Comparison of ENCODE assay signal across 8 mouse cellular contexts in the genomic region with DNA sequence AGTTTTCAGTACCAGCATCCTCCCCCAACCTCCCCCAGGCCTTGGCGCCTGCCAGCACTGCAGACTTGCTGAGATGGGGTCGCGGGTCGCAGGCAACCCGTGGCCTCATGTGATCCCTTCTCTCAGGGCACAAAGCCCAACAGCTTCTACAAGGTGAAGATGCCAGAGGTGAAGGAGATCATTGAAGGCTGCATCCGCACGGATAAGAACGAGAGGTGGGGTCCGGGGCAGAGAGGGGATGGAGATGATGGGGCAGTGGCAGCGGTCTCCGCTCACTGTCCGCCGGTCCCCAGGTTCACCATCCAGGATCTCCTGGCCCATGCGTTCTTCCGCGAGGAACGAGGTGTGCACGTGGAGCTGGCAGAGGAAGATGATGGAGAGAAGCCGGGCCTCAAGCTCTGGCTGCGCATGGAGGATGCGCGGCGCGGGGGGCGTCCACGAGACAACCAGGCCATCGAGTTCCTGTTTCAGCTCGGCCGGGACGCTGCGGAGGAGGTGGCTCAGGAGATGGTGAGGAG. TPM values are rescaled to one million over a fixed set of nuclear protein-coding genes. Genes with fewer than 3 reads are reported as not detected.
DNase-seq lines count a peak whose midpoint lies in the region; ATAC-seq and TF ChIP-seq lines count a peak whose summit lies in the region.
"Had no signal": no experiment of that assay in that cellular context is flagged by ENCODE, and none has a peak within 500 bp of the region (broad histone marks: within the 10 kb centered on the region; RNA-seq: fewer than 3 reads in every experiment).

No protein-coding gene starts in this region.

- WGBS in forebrain, postnatal 0 days, result 3% methylated on average over 31 of the region's 31 CpGs

- no peak for ATAC-seq in forebrain, postnatal 0 days
- peak; percentile 27; the same call in 1 of the 2 replicates for ATAC-seq in megakaryocyte progenitor cell, adult 5-6 weeks (replicated peaks; ENCODE audit: poor library complexity)

- H3K27ac ChIP-seq in testis, adult 2 months (ENCODE audit: control insufficient read depth, insufficient read depth, low read depth, low read length), result no peak overlapping the region
- H3K27ac ChIP-seq in forebrain, postnatal 0 days (ENCODE audit: low read depth, low read length), result no peak overlapping the region
- H3K27ac ChIP-seq: liver, embryonic 14.5 days had no signal

- H3K4me1 ChIP-seq in testis, adult 2 months (ENCODE audit: control insufficient read depth, insufficient read depth, low read length), result peaks cover 30% of the 10 kb centered on the region
- H3K4me1 ChIP-seq in forebrain, postnatal 0 days (ENCODE audit: insufficient read depth), result peaks cover 9% of the 10 kb centered on the region; the same call in 1 of the 2 replicates

- no peaks in the 10 kb centered on the region for H3K36me3 ChIP-seq in testis, adult 2 months (ENCODE audit: control insufficient read depth, insufficient read depth, low read length)
- no peaks in the 10 kb centered on the region for H3K36me3 ChIP-seq in forebrain, postnatal 0 days (ENCODE audit: insufficient read depth)

- H3K9me3 ChIP-seq in forebrain, postnatal 0 days (ENCODE audit: low read length), result no peaks in the 10 kb centered on the region

- TF ChIP-seq POLR2A in testis, adult 2 months (IDR thresholded peaks at IDR 0.05; ENCODE audit: control insufficient read depth, low read depth, low read length), result no peak

- no peak for DNase-seq in testis, postnatal 14 days (ENCODE audit: low spot score)
- DNase-seq in forebrain, postnatal 0 days, result peak; percentile 49
- no peak for DNase-seq in left cerebral cortex, adult 8-10 months (ENCODE audit: low spot score in 2 of 2)
- no peak for DNase-seq in thymus, postnatal 36 days
- no peak for DNase-seq in layer of hippocampus, postnatal 36 days

- peak overlapping the region; percentile 58 for H3K4me2 ChIP-seq in forebrain, postnatal 0 days (ENCODE audit: low read depth)

- peaks cover 2% of the 10 kb centered on the region; the same call in 1 of the 2 replicates for H3K27me3 ChIP-seq in testis, adult 2 months (ENCODE audit: control insufficient read depth, insufficient read depth, low read length)
- H3K27me3 ChIP-seq in forebrain, postnatal 0 days (ENCODE audit: insufficient read depth, low read length), result peaks cover 38% of the 10 kb centered on the region

- H3K9ac ChIP-seq in forebrain, postnatal 0 days, result peak overlapping the region; percentile 36
- H3K9ac ChIP-seq: liver, embryonic 14.5 days had no signal

- TF ChIP-seq CTCF in testis, adult 2 months (IDR thresholded peaks at IDR 0.05; ENCODE audit: control insufficient read depth, insufficient read depth, insufficient replicate concordance, low read depth, low read length), result no peak
- no peak for TF ChIP-seq CTCF in forebrain, postnatal 0 days (IDR thresholded peaks at IDR 0.05; ENCODE audit: low read depth)

- H3K4me3 ChIP-seq in testis, adult 2 months (ENCODE audit: control insufficient read depth, low read depth, low read length), result peak overlapping the region; percentile 68
- H3K4me3 ChIP-seq in forebrain, postnatal 0 days (ENCODE audit: low read depth, low read length), result peak overlapping the region; percentile 29

RNA-seq across cellular contexts. Expression of gene Wnk4, which starts 4.6 kb away (rescaled TPM):
- 10.8 and 12.3 TPM in 2 replicates for polyA plus RNA-seq in testis, adult 2 months (2012; rRNA removed)
- total RNA-seq in forebrain, postnatal 0 days (2014; rRNA removed), result 3.2 and 5.4 TPM in 2 replicates
- 7.8 and 9.1 TPM in 2 replicates for polyA plus RNA-seq in forebrain, postnatal 0 days (2015; fragmentation: Nextera tagmentation; extraction: Ambion mirVana)
- total RNA-seq in megakaryocyte progenitor cell, adult 5-6 weeks (2015), result not detected in 2 replicates
- not detected in 2 replicates for total RNA-seq in megakaryocyte progenitor cell, adult 5-6 weeks (2017)
- total RNA-seq in left cerebral cortex, adult 8-10 months (2022), result 10 to 100 TPM; 11.1 to 12.2 (median 11.6) TPM
- 1 to 10 TPM; 6.4 to 8.3 TPM for total RNA-seq in layer of hippocampus, postnatal 36 days (2021)

RNA-seq across cellular contexts. Expression of gene Vps25, which starts 11.5 kb away (rescaled TPM):
- 26.1 and 26.2 TPM in 2 replicates for polyA plus RNA-seq in testis, adult 2 months (2012; rRNA removed)
- 71.7 and 75.8 TPM in 2 replicates for total RNA-seq in forebrain, postnatal 0 days (2014; rRNA removed)
- polyA plus RNA-seq in forebrain, postnatal 0 days (2015; fragmentation: Nextera tagmentation; extraction: Ambion mirVana), result 135 and 138 TPM in 2 replicates
- 261 and 263 TPM in 2 replicates for total RNA-seq in megakaryocyte progenitor cell, adult 5-6 weeks (2015)
- 70.4 and 86.9 TPM in 2 replicates for total RNA-seq in megakaryocyte progenitor cell, adult 5-6 weeks (2017)
- 10 to 100 TPM; 56.7 to 70.0 (median 65.8) TPM for total RNA-seq in left cerebral cortex, adult 8-10 months (2022)
- 10 to 100 TPM; 63.0 to 66.0 TPM for total RNA-seq in layer of hippocampus, postnatal 36 days (2021)

RNA-seq across cellular contexts. Expression of gene Cntd1, which starts 13.8 kb away (rescaled TPM):
- polyA plus RNA-seq in testis, adult 2 months (2012; rRNA removed), result 37.1 and 54.6 TPM in 2 replicates
- 0.10 and 0.15 TPM in 2 replicates for total RNA-seq in forebrain, postnatal 0 days (2014; rRNA removed)
- polyA plus RNA-seq in forebrain, postnatal 0 days (2015; fragmentation: Nextera tagmentation; extraction: Ambion mirVana), result 0.36 and 0.61 TPM in 2 replicates
- total RNA-seq in megakaryocyte progenitor cell, adult 5-6 weeks (2015), result 1.1 and 2.0 TPM in 2 replicates
- 1.2 and 1.3 TPM in 2 replicates for total RNA-seq in megakaryocyte progenitor cell, adult 5-6 weeks (2017)
- total RNA-seq in left cerebral cortex, adult 8-10 months (2022), result under 1 TPM; 0.25 to 0.55 (median 0.35) TPM
- under 1 TPM; 0.58 to 0.67 TPM for total RNA-seq in layer of hippocampus, postnatal 36 days (2021)

RNA-seq across cellular contexts. Expression of gene Coa3, which starts 13.9 kb away (rescaled TPM):
- 46.6 and 62.4 TPM in 2 replicates for polyA plus RNA-seq in testis, adult 2 months (2012; rRNA removed)
- total RNA-seq in forebrain, postnatal 0 days (2014; rRNA removed), result 110 and 140 TPM in 2 replicates
- polyA plus RNA-seq in forebrain, postnatal 0 days (2015; fragmentation: Nextera tagmentation; extraction: Ambion mirVana), result 208 and 233 TPM in 2 replicates
- 74.0 and 91.0 TPM in 2 replicates for total RNA-seq in megakaryocyte progenitor cell, adult 5-6 weeks (2015)
- total RNA-seq in megakaryocyte progenitor cell, adult 5-6 weeks (2017), result 43.7 and 47.8 TPM in 2 replicates
- total RNA-seq in left cerebral cortex, adult 8-10 months (2022), result 100 to 1,000 TPM in 2 of 4 experiments, 10 to 100 TPM in 2; 95.8 to 105 (median 101) TPM
- 100 to 1,000 TPM in 1 of 2 experiments, 10 to 100 TPM in 1; 96.7 to 113 TPM for total RNA-seq in layer of hippocampus, postnatal 36 days (2021)

RNA-seq across cellular contexts. Expression of gene Ramp2, which starts 19.2 kb away (rescaled TPM):
- 5.6 and 5.8 TPM in 2 replicates for polyA plus RNA-seq in testis, adult 2 months (2012; rRNA removed)
- 42.9 and 46.0 TPM in 2 replicates for total RNA-seq in forebrain, postnatal 0 days (2014; rRNA removed)
- polyA plus RNA-seq in forebrain, postnatal 0 days (2015; fragmentation: Nextera tagmentation; extraction: Ambion mirVana), result 93.4 and 102 TPM in 2 replicates
- total RNA-seq in megakaryocyte progenitor cell, adult 5-6 weeks (2015), result 0.88 TPM in 1 of 2 replicates, not detected in the other
- total RNA-seq in megakaryocyte progenitor cell, adult 5-6 weeks (2017), result 1.9 TPM in 1 of 2 replicates, not detected in the other
- total RNA-seq in left cerebral cortex, adult 8-10 months (2022), result 10 to 100 TPM; 32.9 to 51.1 (median 37.6) TPM
- 10 to 100 TPM; 63.7 to 68.0 TPM for total RNA-seq in layer of hippocampus, postnatal 36 days (2021)
